Mouse (Mus musculus): ENCODE data around the gene Cds1.
A peak's percentile ranks its signal among the peaks of the same experiment; 100 is the strongest.

Gene Cds1

GRCm38 (mm10) chr5:101764554-101765347 is at the start of gene Cds1:
TSS of gene Cds1 (plus strand) at chr5:101765130.
- DNase-seq (ENCODE audit: low spot score): peak; percentile 62

GRCm38 (mm10) chr5:101724216-101724615 is 40.7 kb upstream of the Cds1 start:
- no peak for DNase-seq (ENCODE audit: low spot score)

- DNase-seq (ENCODE audit: low spot score): no peak
Observed at GRCm38 (mm10) chr5:101724756-101725155, 40.2 kb upstream of the Cds1 start.

- DNase-seq (ENCODE audit: low spot score): no peak
Observed at GRCm38 (mm10) chr5:101725703-101726102, 39.2 kb upstream of the Cds1 start.

- DNase-seq (ENCODE audit: low spot score): no peak
Observed at GRCm38 (mm10) chr5:101726371-101726770, 38.6 kb upstream of the Cds1 start.

- DNase-seq (ENCODE audit: low spot score): no peak
Observed at GRCm38 (mm10) chr5:101728304-101728905, 36.5 kb upstream of the Cds1 start.

GRCm38 (mm10) chr5:101737341-101737740 is 27.6 kb upstream of the Cds1 start:
- DNase-seq (ENCODE audit: low spot score): no peak

- no peak for DNase-seq (ENCODE audit: low spot score)
Observed at GRCm38 (mm10) chr5:101740471-101741223, 24.3 kb upstream of the Cds1 start.

- DNase-seq (ENCODE audit: low spot score): no peak
Observed at GRCm38 (mm10) chr5:101741224-101741591, 23.7 kb upstream of the Cds1 start.

- no peak for DNase-seq (ENCODE audit: low spot score)
Observed at GRCm38 (mm10) chr5:101742014-101742413, 22.9 kb upstream of the Cds1 start.

- no peak for DNase-seq (ENCODE audit: low spot score)
Observed at GRCm38 (mm10) chr5:101742425-101742824, 22.5 kb upstream of the Cds1 start.

- no peak for DNase-seq (ENCODE audit: low spot score)
Observed at GRCm38 (mm10) chr5:101744886-101745285, 20.0 kb upstream of the Cds1 start.

- DNase-seq (ENCODE audit: low spot score): no peak
Observed at GRCm38 (mm10) chr5:101753680-101754079, 11.2 kb upstream of the Cds1 start.

GRCm38 (mm10) chr5:101757669-101758068 is 7.3 kb upstream of the Cds1 start:
- DNase-seq (ENCODE audit: low spot score): no peak

- DNase-seq (ENCODE audit: low spot score): no peak
Observed at GRCm38 (mm10) chr5:101761685-101762084, 3.2 kb upstream of the Cds1 start.

- no peak for DNase-seq (ENCODE audit: low spot score)
Observed at GRCm38 (mm10) chr5:101763571-101763970, 1.4 kb upstream of the Cds1 start.

- peak; percentile 25 for DNase-seq (ENCODE audit: low spot score)
Observed at GRCm38 (mm10) chr5:101765390-101765901, 516 bp downstream of the Cds1 start.

- peak; percentile 23 for DNase-seq (ENCODE audit: low spot score)
Observed at GRCm38 (mm10) chr5:101766248-101766647, 1.3 kb downstream of the Cds1 start.

GRCm38 (mm10) chr5:101767086-101767485 is 2.2 kb downstream of the Cds1 start:
- DNase-seq (ENCODE audit: low spot score): no peak

GRCm38 (mm10) chr5:101767486-101767885 is 2.6 kb downstream of the Cds1 start:
- no peak for DNase-seq (ENCODE audit: low spot score)

- no peak for DNase-seq (ENCODE audit: low spot score)
Observed at GRCm38 (mm10) chr5:101768558-101768957, 3.6 kb downstream of the Cds1 start.

- no peak for DNase-seq (ENCODE audit: low spot score)
Observed at GRCm38 (mm10) chr5:101772621-101773020, 7.7 kb downstream of the Cds1 start.

GRCm38 (mm10) chr5:101775262-101775661 is 10.3 kb downstream of the Cds1 start:
- DNase-seq (ENCODE audit: low spot score): no peak
